Mouse (Mus musculus) layer of hippocampus, postnatal 25 days (tissue): ENCODE data around the gene Rab3il1. TPM values are rescaled to one million over a fixed set of nuclear protein-coding genes. Genes with fewer than 3 reads are reported as not detected.
A peak's percentile ranks its signal among the peaks of the same experiment; 100 is the strongest.

Experiments used
- DNase-seq, 2 experiments: peaks; one replicate each; pipeline ENCODE4 v3.0.0; 2022; ENCODE audit warnings: mixed read lengths in 2 of 2, low spot score in 1 of 2; ENCODE audit errors: extremely low spot score in 1 of 2
- total RNA-seq, 2 experiments: library from RNA; stranded (reverse); gene quantifications; 2 replicates each; pipeline ENCODE4 v1.2.3; 2021

Gene Rab3il1
- total RNA-seq, 2 experiments from 2014 or later = 9.3 TPM

DNA sequence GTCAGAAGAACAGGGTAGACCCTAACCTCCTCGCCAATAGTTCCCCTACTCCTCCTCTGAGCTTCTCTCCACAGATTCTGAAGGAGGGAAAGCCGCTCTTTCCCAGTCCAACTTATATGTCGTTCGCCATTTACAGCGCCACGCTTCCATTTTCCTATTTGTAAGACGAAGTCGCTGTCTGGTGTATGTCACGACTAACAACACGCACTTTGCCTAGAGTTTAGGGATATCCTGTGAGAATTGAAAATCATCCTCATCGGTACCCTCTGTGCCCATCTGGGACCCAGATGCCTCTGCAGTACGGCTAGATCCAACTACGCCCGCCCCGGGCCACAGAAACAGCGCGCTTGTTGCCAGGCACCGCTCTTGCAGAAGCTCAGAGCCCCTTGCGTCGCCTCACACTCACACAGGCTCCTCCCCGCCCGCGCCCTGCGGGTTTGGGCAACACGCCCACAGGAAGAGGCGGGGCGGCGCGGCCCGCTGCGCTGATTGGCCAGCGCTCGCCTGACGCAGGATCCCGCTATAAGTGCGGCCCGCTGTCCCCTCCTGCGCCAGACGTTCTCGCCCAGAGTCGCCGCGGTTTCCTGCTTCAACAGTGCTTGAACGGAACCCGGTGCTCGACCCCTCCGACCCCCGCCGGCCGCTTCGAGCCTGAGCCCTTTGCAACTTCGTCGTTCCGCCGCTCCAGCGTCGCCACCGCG lies 19.2 kb upstream of the Rab3il1 start:
- DNase-seq = peak; percentile 92

DNA sequence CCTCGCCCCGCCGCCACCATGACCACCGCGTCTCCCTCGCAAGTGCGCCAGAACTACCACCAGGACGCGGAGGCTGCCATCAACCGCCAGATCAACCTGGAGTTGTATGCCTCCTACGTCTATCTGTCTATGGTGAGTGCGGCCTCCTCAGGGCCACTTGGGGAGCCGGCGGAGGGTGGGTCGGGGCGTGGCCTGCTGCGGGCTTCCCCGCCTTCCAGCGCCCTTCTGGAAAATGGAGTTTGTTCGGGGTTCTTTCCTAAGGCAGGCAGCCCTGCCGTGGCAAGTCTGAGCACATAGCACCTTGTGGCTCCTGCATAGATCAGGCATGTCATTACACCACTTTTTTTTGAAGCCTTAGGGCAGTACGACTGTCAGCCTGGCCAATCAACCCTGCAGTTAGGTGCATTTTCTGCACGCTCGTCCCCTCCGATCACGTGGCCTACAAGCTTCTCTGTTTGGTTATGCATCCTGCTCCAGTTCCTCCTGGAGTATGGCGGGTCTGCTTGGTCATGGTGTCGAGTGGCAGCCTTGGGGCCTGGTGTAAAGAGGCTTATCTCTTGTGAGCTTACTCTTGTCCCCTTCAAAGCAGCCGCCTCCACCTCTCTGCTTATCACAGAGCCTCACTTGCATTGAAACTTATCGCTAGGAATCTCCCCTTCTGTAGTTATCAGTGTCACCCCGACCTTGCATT lies 18.5 kb upstream of the Rab3il1 start:
- DNase-seq = no peak

DNA sequence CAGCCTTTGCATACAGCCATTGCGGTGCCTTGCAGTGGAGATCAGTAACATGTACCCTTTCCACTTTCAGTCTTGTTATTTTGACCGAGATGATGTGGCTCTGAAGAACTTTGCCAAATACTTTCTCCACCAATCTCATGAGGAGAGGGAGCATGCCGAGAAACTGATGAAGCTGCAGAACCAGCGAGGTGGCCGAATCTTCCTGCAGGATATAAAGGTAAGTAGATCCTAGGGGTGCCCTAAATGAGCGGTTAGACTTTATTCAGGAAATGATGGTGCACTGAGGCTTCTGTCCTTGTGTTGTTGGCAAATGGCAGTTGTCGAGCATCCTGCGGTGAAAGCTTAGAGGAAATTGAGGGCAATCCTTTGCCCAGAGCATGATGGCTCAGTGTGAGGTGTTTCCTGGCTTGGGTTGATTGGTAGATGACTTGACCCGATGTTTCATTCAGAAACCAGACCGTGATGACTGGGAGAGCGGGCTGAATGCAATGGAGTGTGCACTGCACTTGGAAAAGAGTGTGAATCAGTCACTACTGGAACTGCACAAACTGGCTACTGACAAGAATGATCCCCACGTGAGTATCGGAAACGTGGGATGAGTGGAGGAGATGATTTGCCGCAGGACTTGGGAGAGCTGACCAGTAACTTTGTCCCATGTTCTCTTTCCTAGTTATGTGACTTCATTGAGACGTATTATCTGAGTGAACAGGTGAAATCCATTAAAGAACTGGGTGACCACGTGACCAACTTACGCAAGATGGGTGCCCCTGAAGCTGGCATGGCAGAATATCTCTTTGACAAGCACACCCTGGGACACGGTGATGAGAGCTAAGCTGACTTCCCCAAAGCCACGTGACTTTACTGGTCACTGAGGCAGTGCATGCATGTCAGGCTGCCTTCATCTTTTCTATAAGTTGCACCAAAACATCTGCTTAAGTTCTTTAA lies 17.1 kb upstream of the Rab3il1 start:
- DNase-seq = peak in 1 of 2 experiments; percentile 6

DNA sequence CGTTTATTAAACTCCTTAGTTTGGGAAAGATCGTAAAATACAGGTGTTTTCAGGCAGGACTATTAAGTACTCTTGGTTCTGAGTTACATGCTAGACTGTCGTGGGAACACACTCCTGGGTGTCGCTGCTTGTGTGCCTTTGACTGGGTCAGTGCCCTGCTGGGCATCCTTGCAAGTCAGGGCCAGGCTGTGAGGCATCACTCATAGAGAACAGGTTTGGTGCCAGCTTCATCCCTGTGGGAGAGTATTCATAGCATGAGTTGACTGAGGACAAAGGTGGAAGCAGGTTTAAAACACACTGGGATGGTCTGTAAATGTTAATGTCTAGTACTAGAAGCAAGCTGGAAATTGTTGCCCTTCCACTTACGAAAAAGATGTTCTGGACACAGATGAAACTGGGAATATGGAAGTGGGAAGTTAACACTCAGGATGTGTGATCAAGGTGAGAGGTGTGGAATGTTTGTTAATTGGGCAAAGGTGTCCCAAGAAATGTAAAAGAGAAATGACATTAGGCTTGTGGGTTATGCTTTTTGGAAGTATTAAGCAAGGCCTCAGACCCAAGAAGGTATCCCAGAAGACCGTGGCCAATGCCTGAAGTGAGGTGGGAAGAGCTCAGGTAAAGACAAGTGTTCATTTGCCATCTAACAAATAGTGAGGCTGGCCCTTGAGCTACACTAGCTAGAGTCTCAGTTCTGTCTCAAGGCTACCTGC lies 16.1 kb upstream of the Rab3il1 start:
- no peak for DNase-seq

DNA sequence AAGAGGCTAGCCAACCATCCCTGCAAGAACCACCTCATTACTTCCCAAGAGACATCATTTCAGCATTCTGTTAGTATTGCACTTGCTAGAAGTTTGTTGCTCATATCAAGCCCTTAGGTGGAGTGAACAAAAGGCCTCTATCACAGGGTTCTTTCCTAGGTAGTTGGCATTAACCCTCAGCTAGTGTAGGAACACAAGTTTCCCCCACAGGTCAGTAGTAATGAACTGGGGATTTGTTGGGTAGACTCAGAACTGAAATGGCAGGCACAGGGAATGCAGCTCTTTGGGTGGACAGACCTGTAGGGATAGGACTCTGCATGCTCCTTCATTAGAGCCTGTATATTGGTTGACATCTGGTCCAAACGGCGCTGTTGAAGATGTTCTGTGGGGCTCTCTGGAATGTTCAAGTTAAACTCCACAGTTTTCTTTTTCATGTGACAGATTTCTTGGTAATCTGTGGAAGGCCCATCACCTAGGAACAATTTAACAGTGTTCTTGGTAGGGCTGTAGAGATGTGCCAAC lies 15.5 kb upstream of the Rab3il1 start:
- no peak for DNase-seq

DNA sequence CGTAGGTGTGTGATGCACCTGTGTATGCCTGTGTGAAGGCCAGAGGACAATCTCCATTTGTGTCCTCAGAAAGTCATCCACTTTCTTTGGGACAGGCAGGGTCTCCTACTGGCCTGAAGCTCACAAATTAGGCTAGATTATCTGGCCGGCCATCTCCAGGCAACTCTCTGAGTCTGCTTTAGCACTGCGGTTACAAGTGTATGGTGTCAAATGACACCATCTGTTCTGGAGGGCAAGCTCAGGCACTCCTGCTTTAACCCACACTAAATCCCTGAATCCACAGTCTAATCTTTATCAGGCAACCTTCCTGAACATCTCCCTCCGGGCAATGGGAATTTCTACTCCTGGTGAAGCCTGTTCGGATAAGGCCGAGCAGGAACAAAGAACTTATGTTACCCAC lies 14.3 kb upstream of the Rab3il1 start:
- no peak for DNase-seq

DNA sequence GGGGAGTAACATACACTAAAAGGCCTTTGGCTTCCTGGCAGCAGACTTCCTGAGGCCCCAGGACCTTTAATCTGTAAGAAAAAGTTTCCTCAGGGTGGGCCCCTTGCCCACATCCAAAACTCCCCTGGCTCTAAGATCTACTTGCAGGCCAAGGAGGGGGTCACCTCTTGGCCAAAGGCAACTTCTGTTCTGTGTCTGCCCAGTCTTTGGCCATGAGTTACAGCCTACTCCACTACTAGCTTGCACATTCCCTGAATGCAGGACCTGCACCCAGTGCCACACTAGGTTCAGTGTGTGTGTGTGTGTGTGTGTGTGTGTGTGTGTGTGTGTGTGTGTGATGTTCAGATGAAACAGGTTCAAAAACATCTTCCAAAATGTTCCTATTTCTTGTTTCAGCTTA lies 13.9 kb upstream of the Rab3il1 start:
- DNase-seq = no peak

DNA sequence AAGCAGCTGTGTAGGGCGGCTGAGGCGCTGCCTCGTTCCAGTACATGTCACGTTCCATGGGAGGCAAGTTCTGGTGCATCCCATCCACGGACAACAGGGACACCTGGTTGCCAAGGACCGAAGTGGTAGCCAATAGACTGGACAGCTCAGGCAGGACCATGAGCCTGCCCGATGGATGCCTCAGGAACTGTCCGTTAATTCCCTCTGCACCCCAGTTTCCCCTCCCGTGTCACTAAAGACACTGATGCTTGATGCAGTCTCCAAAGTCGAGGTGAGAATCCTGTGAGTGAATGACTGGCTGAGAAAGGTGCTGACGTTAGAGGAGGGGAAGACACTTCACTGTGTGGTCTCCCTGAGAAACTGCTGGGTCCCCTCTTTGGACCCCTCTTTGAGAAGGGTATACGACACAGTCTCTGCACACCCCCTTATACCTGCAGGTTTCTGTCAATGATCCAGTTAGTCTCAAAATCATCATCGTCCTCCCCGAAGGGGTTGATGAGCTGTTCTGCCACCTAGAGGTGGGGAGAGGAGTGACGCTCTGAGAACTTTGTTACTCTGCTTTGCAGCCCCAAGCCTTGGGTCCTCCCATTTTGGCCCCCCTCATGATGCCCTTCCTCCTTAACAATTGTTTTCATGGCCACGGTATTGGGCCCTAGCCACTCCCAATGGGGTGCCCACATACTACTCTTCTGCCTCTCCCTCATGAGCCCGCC lies 12.1 kb upstream of the Rab3il1 start:
- no peak for DNase-seq

DNA sequence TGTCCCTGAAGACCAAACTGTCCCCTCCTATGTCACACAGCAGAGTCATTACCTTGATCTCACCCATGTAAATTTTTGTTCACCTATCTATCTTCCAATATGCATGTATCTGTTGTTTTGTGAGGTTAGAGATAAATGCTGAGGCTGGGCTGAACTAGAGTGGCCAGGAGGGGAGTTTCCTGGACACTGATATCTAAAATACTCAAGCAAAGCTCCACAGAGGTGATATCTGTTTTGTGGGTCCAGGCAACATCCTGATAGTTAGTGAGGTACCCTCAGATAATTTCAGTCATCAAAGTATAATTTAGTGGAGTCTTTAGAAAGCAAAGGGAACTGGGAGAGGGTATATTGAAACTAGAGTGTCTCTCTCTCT lies 11.6 kb upstream of the Rab3il1 start:
- no peak for DNase-seq

DNA sequence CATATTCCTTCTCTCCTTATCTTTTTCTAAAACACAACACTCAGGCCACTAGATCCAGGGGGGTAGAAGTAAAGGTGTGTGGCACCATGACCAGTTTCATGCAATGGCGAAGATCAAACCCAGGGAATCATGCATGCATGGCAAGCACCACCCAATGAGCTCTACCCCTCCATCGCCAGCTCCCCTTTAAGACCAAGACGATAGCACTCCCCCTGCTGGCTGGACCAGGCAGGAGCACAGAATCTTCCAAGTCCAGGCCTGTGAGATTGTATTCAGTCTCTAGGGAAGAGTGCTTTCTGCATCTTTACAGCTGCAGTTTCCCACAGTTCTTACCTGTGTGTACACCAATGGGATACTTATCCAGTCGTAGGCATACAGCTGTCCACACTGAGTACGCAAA lies 10.2 kb upstream of the Rab3il1 start:
- DNase-seq = peak; percentile 76 to 85

DNA sequence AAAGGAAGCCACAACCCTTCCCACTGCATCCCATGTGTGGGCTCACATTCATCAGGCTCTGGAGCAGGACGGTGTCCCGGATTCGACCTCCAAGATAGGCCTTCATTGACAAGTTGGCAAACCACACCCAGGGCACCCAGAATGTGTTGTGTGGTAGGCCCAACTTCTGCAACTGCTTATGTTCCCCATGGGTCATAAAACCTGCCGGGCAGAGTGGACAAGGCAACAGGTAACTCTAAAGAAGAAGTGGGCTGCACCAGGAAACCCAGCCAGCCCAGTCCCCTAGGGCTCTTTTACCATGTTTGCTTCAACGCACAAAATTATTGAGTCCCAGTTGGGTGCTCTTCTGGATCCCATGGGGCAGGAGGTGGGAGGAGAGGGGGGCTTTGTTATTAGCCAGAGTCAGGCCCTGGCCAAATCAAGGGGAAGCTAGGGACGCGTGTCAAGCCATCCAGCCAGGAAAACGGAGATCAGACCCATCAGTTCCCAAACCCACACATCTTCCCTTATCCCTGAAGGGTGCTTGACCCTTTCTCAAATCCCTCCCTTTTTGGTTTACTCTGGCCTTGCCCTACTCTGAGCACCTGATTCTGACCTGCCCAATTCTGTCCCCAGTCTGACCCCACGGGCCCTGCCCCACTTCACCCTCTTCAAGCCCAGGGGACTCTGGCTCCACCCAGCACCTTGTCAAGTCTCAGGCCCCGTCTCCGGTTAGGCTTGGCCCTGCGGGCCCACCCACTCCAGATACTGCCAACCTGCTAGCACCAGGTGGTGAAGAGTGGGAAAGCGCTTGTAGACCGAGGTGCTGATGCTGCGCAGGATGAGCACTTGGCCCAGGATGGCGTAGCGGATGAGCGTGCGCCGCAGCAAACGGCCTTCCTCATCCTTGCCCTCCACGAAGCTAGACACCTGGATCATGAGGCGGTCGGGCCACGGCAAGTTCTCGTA lies 9.2 kb upstream of the Rab3il1 start:
- DNase-seq = no peak

DNA sequence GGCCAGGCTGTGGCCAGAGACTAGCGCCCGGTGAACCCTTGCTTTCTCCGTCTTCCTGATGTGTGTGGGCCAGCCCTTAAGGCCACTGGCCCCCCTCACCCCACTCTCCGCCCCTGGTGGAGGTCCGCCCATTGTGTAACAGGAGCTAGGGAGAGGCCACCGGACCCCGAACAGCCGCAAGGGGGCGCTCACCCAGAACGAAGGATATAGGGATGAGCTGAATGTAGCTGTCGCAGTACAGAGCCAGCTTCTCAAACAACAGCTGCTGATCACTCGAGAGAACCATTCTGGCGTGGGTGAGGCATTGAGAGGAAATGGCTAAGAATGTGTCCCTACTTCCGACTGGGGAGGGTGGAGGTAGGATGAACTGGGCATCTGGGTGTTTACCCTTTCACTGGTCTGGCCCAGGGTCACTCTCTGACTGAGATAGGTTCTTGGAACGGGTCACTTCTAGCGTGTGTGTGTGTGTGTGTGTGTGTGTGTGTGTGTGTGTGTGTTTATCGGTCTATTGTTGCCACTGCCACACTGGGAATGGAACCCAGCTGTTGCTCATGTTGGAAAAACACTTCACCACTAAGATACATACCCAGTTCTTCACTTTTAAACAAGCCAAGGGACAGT lies 8.3 kb upstream of the Rab3il1 start:
- DNase-seq = peak; percentile 86 to 92

DNA sequence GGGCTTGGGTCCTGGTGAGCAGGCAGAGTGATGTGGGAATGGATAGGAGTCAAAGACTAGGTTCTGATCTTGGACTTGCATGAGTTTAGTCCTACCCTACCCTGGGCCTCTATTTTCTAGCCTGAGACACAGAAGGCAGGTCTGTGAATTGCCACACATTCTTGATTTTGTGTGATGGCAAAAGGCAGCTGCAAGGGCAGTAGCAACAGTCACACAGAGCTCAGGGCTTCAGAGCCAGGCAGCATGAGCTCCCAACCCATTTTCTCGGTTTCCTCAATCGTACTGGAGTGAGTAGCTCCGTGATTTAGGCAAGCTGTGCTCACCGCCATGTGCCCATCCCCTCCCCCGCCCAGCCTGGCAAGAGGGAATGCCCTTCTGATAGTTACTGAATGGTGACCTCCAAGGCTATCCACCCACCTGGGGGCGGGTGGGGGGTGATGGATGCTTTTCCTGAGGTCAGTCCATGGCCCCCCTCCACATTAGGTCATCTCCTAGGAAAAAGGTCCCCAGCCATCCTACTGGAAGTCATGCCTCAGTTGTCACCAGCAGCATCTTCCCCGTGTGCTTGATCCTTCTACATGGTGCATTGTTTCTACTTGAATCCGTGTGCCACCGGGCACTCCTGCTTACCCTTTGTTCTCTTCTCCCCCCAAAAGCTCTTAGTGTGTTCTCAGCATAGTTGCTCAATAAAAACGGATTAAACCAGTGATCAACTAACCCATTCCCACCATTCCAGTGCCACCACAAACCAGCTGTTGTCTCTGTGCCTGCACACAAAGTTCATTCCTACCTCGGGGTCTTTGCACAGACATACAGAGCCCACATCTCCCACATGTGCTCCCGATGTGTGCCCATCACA lies 4.0 kb upstream of the Rab3il1 start:
- no peak for DNase-seq

DNA sequence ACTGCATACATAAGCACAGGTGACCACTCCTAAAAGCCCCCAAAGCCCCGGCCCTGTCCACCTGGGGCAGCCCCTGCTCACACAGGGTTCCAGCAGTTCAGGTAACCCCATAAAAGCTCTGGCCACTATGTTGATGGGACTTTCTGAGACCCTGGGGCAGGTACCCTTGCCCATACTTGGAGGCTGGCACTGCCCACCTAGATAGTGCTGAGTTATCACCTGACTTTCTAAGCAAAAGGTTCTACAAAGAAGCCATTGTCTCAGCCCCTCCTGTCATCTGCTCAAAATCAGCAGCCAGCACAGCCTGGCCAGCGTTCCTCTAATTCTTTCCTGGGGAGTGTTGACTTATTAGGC lies 3.4 kb upstream of the Rab3il1 start:
- DNase-seq = no peak

DNA sequence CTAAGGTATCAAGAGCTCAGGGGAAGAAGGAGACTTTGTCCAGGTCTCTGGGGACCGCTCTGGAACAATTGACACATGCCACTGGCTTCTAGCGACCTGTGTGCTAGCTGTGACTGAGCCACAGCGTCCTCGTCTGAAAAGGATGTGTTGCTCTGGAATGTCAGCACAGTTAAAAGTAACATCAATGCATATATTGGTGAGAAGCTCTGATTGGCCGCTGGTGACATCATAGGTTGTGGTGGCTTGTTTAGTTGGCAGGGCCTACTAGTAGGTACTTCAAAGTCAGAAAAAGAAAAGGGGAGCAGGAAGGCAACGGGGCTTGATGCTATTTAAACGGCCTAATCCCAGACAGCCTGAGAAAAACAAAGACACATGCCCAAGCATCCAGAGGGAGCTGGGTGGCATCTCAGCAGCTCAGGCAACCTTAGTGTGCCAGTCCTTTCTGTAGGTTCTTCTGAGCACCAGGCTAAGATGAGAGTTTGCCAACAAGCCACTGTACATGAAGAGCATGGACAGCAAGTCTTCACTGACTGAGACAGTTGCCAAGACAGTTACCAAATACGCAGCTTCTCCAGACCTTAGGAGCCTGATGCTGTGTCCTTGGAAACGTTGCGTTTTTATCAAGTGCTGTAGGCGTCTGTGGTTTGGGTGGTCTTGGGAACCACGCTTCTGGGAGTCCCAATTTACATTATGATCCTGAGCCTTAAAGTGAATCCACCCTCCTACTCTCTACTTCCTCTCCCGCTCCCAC lies 2.6 kb upstream of the Rab3il1 start:
- DNase-seq = no peak

DNA sequence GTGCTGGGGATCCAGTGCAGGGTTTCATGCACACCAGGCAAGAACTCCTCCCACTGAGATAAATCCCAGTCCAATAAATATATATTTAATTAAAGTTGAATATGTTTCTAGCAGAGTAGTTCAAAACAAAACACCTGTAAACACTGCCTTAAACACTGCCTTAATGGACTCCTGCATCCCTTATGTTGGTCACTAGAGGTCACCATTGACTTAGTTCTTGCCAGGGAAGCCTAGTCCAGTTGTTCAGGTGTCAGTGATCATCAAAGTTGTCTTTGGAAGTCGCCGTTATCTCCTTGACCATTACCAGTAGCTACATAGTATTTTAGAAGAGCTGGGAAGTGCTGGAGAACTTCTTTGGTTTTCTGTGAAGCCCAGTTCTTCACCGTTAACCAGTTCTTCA lies 1.1 kb upstream of the Rab3il1 start:
- DNase-seq = no peak

DNA sequence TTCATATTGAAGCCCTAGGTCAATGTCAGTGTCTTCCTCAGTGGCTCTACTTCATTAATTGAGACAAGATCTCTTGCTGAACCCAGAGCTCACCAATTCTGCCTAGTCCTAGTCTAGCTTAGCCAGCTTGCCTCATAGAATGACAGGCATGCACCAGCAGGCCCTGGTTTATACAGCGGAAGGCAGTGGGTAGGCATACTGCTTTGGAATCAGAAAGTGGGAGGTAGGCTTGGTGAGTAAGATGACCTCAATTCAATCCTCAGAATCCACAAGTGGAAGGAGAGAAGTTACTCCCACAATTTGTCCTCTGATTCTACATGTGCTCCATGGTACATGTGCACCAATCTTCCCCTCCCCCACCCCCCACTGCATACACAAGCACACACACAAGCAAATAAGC lies 2.2 kb downstream of the Rab3il1 start:
- no peak for DNase-seq
